Mouse (Mus musculus) thymus, adult 2 months (tissue): Measurements from ENCODE around the gene Ccdc58.
"Not testable (repeated sequence)": the region's sequence is repeated elsewhere in the genome, so short reads cannot be mapped to it uniquely, and the experiment has no call there.

ENCODE experiments used
- CTCF ChIP-seq: fragments of 200-500 bp; IDR thresholded peaks from 2 replicates; pipeline ENCODE4 v1.5.1; 2012; ENCODE audit warnings: mild to moderate bottlenecking, control low read depth, low read length, moderate library complexity, borderline replicate concordance; ENCODE audit not compliant: control insufficient read depth, poor library complexity, insufficient read depth; ENCODE audit errors: extremely low read depth
- POLR2A ChIP-seq: fragments of 200-500 bp; IDR thresholded peaks from 2 replicates; pipeline ENCODE4 v1.6.1; 2012; ENCODE audit warnings: mild to moderate bottlenecking, low read length, control low read depth, moderate library complexity; ENCODE audit not compliant: control insufficient read depth, poor library complexity, insufficient read depth; ENCODE audit errors: extremely low read depth

- not testable (repeated sequence) for TF ChIP-seq CTCF, POLR2A
Observed at GRCm38 (mm10) chr16:36111486-36111885, 40.0 kb downstream of the Ccdc58 start.
